Mouse (Mus musculus) small intestine, adult 2 months (tissue): ENCODE results near the gene Pars2. TPM values are rescaled to one million over a fixed set of nuclear protein-coding genes. Genes with fewer than 3 reads are reported as not detected.

Source experiments
- H3K27ac ChIP-seq: fragments of 200-500 bp; 2 replicates; pipeline ENCODE4 v1.5.1; 2012; ENCODE audit warnings: low read depth, low read length, control low read depth, inconsistent platforms; ENCODE audit not compliant: insufficient read depth
- H3K27me3 ChIP-seq: fragments of 200-500 bp; 2 replicates; pipeline ENCODE4 v1.6.1; 2012; ENCODE audit warnings: mild to moderate bottlenecking, moderate library complexity, low read length, inconsistent platforms; ENCODE audit not compliant: control insufficient read depth, insufficient read depth
- H3K36me3 ChIP-seq: fragments of 200-500 bp; 2 replicates; pipeline ENCODE4 v1.6.1; 2012; ENCODE audit warnings: mild to moderate bottlenecking, low read length, control low read depth, inconsistent platforms; ENCODE audit not compliant: control insufficient read depth, insufficient read depth
- H3K4me1 ChIP-seq: fragments of 200-500 bp; 2 replicates; pipeline ENCODE4 v1.6.1; 2012; ENCODE audit warnings: low read length, inconsistent platforms, mixed read lengths; ENCODE audit not compliant: control insufficient read depth, insufficient read depth, insufficient read length
- H3K4me3 ChIP-seq: fragments of 200-500 bp; 2 replicates; pipeline ENCODE4 v1.5.1; 2012; ENCODE audit warnings: low read depth, mild to moderate bottlenecking, control low read depth, inconsistent platforms, low read length, moderate library complexity
- CTCF ChIP-seq: fragments of 200-500 bp; IDR thresholded peaks from 2 replicates; pipeline ENCODE4 v1.5.1; 2012; ENCODE audit warnings: low read depth, mild to moderate bottlenecking, control low read depth, inconsistent platforms, low read length, moderate library complexity, mixed read lengths; ENCODE audit not compliant: insufficient replicate concordance, insufficient read length; ENCODE audit errors: extremely low read depth
- POLR2A ChIP-seq: fragments of 200-500 bp; IDR thresholded peaks from 2 replicates; pipeline ENCODE4 v1.6.1; 2012; ENCODE audit warnings: low read depth, mild to moderate bottlenecking, control low read depth, inconsistent platforms, low read length, moderate library complexity
- WGBS: fragments of 180-500 bp; shearing (Covaris S2); methylation state at CpG from one replicate; pipeline ENCODE4 v1.1.7; 2018; 5-methylcytosine and 5-hydroxymethylcytosine counted together
- polyA plus RNA-seq: library from polyadenylated mRNA; depleted of rRNA; stranded (reverse); fragments of >200 nt; gene quantifications from 2 replicates; pipeline ENCODE4 v1.2.3, GENCODE M21; 2012

Pars2 gene
- polyA plus RNA-seq, 1 experiment, result 7.5 TPM

DNA sequence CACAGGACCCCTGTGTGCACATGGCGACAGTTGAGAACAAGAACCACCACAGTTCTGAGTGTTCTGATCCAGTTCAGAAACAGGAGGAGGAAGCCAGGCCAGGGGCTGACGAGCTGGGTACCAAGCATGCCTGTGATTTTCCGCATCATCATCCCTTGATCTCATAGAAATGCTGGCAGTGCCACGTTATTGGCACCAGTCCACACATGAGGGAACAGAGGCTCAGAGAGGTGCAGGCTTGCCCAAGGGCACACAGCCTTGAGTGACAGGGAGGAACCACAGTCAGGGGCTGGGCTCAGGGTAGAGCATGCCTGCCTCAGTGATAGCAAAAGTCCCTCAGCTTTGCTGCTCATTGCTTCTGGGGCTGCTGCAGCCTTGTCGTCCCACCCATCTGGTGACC lies 23.1 kb upstream of the Pars2 start:
- no peak for TF ChIP-seq CTCF
- no peak for TF ChIP-seq POLR2A

GRCm38 (mm10) chr4:106628650-106629360 lies 22.1 kb upstream of the Pars2 start:
- 0 out of 2 replicates have a peak overlapping the region, but pooled peaks have one; percentile 12 for H3K4me3 ChIP-seq
- 11% methylated on average over 9 of the region's 9 CpGs for WGBS
- TF ChIP-seq CTCF, result no peak
- no peak for TF ChIP-seq POLR2A
- peaks cover 2% of the 10 kb centered on the region; the same call in 1 of the 2 replicates for H3K36me3 ChIP-seq
- H3K27ac ChIP-seq, result peak overlapping the region; percentile 89
- H3K4me1 ChIP-seq, result peaks cover 28% of the 10 kb centered on the region
- no peaks in the 10 kb centered on the region for H3K27me3 ChIP-seq

More for the DNA sequence above, 23.1 kb upstream of the Pars2 start:
- Histone ChIP-seq H3K4me1 (peaks cover 28% of the 10 kb centered on the region), H3K27ac (no peak overlapping the region), H3K4me3 (no peak overlapping the region), H3K27me3 (no peaks in the 10 kb centered on the region), H3K36me3 (peaks cover 2% of the 10 kb centered on the region; the same call in 1 of the 2 replicates)
- 80% methylated on average over 5 of the region's 5 CpGs for WGBS

GRCm38 (mm10) chr4:106629374-106629773 lies 21.5 kb upstream of the Pars2 start:
- H3K27ac ChIP-seq, result peak overlapping the region; percentile 89
- peaks cover 25% of the 10 kb centered on the region for H3K4me1 ChIP-seq
- WGBS, result 26% methylated on average over 5 of the region's 5 CpGs

DNA sequence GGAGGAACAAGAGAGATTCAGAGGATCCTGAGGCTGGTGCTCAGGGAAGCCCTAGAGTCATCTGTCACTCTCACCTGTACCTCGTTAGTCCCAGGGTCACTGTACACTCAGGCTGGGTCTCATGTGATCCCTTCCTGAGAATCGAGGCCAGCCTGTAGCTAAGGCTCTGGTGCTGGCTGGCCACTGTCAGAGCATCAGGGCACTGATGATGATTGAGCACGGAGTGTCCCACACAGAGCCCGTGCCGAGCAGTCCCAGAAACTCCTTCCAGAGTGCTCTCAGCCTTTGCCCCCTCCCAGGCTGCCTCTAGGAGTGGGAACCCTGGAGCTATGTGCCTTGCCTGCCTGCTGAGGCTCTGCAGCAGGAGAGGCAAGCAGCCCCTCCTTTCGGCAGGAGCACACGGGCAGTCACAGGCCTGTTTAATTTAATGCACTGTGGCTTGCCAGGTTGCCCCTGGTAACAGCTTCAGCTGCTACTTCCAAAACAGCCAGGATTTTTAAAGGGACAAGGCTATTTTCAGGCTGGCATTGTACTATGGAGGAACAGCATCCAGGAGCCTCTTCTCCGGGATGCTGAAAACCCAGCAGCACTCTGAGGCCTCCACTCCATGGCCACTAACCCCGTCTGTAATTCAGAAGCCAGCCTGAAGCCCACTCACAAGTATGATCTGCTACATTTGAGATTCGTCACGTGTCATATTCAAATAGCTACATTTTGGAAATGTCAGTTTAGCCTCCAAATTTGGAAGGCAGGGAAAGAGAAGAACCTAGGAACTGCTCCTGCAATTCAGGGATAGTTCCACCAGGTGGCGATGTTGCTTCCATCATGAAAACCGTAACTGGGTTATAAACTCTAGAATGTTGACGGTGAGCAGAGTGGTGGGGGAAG lies 20.3 kb upstream of the Pars2 start:
- H3K27ac ChIP-seq, result no peak overlapping the region

More at GRCm38 (mm10) chr4:106629374-106629773, 21.5 kb upstream of the Pars2 start:
- TF ChIP-seq POLR2A (no peak), CTCF (no peak)
- Histone ChIP-seq H3K27me3 (no peaks in the 10 kb centered on the region), H3K36me3 (peaks cover 2% of the 10 kb centered on the region; the same call in 1 of the 2 replicates), H3K4me3 (0 out of 2 replicates have a peak overlapping the region, but pooled peaks have one; percentile 12)

GRCm38 (mm10) chr4:106632313-106632712 lies 18.6 kb upstream of the Pars2 start:
- H3K27me3 ChIP-seq, result no peaks in the 10 kb centered on the region
- no peak overlapping the region for H3K27ac ChIP-seq
- H3K4me1 ChIP-seq, result peaks cover 30% of the 10 kb centered on the region
- WGBS, result 45% methylated on average over 2 of the region's 3 CpGs
- H3K36me3 ChIP-seq, result 0 out of 2 replicates have a peak, but pooled peaks cover 10% of the 10 kb centered on the region
- no peak overlapping the region for H3K4me3 ChIP-seq
- no peak for TF ChIP-seq CTCF
- no peak for TF ChIP-seq POLR2A

More for the DNA sequence above, 20.3 kb upstream of the Pars2 start:
- peaks cover 25% of the 10 kb centered on the region for H3K4me1 ChIP-seq
- peak; percentile 26; the same call in 1 of the 2 replicates for TF ChIP-seq CTCF
- no peak for TF ChIP-seq POLR2A
- no peaks in the 10 kb centered on the region for H3K36me3 ChIP-seq
- no peak overlapping the region for H3K4me3 ChIP-seq
- H3K27me3 ChIP-seq, result no peaks in the 10 kb centered on the region
- 45% methylated on average over 14 of the region's 14 CpGs for WGBS

DNA sequence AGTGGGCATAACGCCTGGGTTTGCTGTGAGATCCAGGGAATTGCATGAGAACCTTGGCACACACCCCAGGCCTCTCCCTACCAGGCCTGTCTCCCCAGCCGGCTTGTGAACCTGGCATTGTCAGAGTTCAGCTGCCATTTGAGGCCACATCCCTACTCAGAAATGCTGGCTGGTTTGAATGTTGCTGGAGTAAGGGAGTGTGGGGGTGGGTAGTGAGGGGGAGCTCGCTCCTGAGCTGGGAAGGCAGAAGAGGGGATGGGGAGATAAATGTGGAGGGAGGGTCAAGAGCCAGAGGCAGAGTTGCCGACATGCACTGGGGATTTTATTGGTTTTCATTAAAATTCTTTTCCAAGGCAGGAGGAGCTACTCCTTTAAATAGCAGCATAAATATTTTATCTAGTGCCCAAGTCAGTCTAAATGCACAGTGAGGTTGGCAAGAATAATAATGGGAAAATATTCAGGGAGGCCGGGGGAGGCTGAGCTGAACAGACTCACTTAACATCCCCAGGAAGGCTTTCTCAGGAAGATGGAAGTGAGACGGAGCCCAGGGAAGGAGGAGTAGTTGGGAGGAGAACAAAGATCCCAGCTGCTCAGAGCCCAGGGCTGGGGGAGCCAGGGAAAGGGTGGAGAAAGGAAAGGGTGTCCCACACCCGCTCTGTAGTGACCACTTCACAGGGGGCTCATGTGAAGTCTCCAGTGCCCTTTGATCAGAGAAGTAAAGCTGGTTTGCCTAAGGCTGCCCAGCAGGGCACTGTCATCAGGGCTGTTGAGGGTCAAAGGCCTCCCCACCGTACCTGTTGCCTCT lies 17.4 kb upstream of the Pars2 start:
- H3K36me3 ChIP-seq, result peaks cover 13% of the 10 kb centered on the region; the same call in 1 of the 2 replicates
- no peak overlapping the region for H3K27ac ChIP-seq
- TF ChIP-seq CTCF, result no peak
- no peak for TF ChIP-seq POLR2A
- peaks cover 23% of the 10 kb centered on the region for H3K4me1 ChIP-seq
- no peak overlapping the region for H3K4me3 ChIP-seq
- H3K27me3 ChIP-seq, result no peaks in the 10 kb centered on the region
- 57% methylated on average over 8 of the region's 8 CpGs for WGBS

GRCm38 (mm10) chr4:106634086-106634479 lies 16.8 kb upstream of the Pars2 start:
- WGBS, result 65% methylated on average over 9 of the region's 9 CpGs
- TF ChIP-seq POLR2A, result no peak
- TF ChIP-seq CTCF, result no peak
- Histone ChIP-seq H3K4me3 (no peak overlapping the region), H3K27ac (no peak overlapping the region), H3K4me1 (peaks cover 20% of the 10 kb centered on the region), H3K36me3 (peaks cover 19% of the 10 kb centered on the region), H3K27me3 (no peaks in the 10 kb centered on the region)
